8 mouse cellular contexts compared by ENCODE assay signal in the genomic region with DNA sequence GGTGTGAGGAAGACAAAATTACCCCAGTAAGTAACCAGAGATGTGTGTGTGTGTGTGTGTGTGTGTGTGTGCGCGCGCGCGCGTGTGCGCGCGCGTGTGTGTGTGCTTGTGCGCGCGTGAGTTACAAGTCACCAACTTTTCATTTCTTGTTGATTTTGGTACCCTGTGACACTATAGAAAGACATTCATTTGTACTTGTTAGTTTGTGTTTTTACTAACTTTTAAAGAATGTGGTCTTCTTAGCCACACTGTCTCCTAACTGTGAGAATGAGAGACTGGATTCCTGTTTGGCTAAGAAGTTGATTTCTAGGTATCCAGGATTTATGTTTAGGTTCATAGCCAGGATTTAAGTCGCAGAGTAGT. TPM values are rescaled to one million over a fixed set of nuclear protein-coding genes. Genes with fewer than 3 reads are reported as not detected.
A peak's percentile ranks its signal among the peaks of the same experiment; 100 is the strongest.
DNase-seq lines count a peak whose midpoint lies in the region; ATAC-seq and TF ChIP-seq lines count a peak whose summit lies in the region.

No protein-coding gene starts in this region.

- 0 out of 2 replicates have a peak, but pooled peaks cover 12% of the 10 kb centered on the region for H3K27me3 ChIP-seq in midbrain, embryonic 10.5 days (ENCODE audit: low read depth, poor library complexity, severe bottlenecking)
- H3K27me3 ChIP-seq in midbrain, embryonic 13.5 days = 0 out of 2 replicates have a peak, but pooled peaks cover 3% of the 10 kb centered on the region
- H3K27me3 ChIP-seq in limb, embryonic 12.5 days = peaks cover 11% of the 10 kb centered on the region
- no peaks in the 10 kb centered on the region for H3K27me3 ChIP-seq in stomach, embryonic 16.5 days (ENCODE audit: control insufficient read depth, insufficient read depth, low read length)

- 62% methylated on average over 14 of the region's 14 CpGs for WGBS in midbrain, embryonic 10.5 days
- 65% methylated on average over 14 of the region's 14 CpGs for WGBS in midbrain, embryonic 13.5 days
- WGBS in limb, embryonic 12.5 days = 51% methylated on average over 14 of the region's 14 CpGs
- WGBS in stomach, embryonic 16.5 days = 6% methylated on average over 14 of the region's 14 CpGs

- intact Hi-C loops in gastrocnemius, adult 2 months (cut with DNase I) = no loop called here

- no peak for ATAC-seq in midbrain, embryonic 13.5 days
- ATAC-seq in limb, embryonic 12.5 days (ENCODE audit: insufficient number of reproducible peaks, insufficient read depth, low FRiP score, low TSS enrichment, low read depth) = no peak
- no peak for ATAC-seq in stomach, embryonic 16.5 days (ENCODE audit: insufficient read depth, low FRiP score)

- no peak overlapping the region for H3K4me2 ChIP-seq in midbrain, embryonic 13.5 days (replicated peaks)
- H3K4me2 ChIP-seq in limb, embryonic 12.5 days = peak overlapping the region; percentile 54
- H3K4me2 ChIP-seq in stomach, embryonic 16.5 days (ENCODE audit: low read depth, low read length) = peak overlapping the region; percentile 52

- H3K9ac ChIP-seq in midbrain, embryonic 13.5 days (replicated peaks) = no peak overlapping the region
- H3K9ac ChIP-seq in limb, embryonic 12.5 days (replicated peaks) = no peak overlapping the region
- H3K9ac ChIP-seq in stomach, embryonic 16.5 days (ENCODE audit: low read length) = peak overlapping the region; percentile 58; the same call in 1 of the 2 replicates

- H3K4me3 ChIP-seq in gastrocnemius, adult 2 months = peak overlapping the region; percentile 69
- peak overlapping the region; percentile 26; the same call in 1 of the 2 replicates for H3K4me3 ChIP-seq in midbrain, embryonic 10.5 days
- H3K4me3 ChIP-seq in midbrain, embryonic 13.5 days (replicated peaks) = no peak overlapping the region
- peak overlapping the region; percentile 26 for H3K4me3 ChIP-seq in limb, embryonic 12.5 days (replicated peaks)
- peak overlapping the region; percentile 30 for H3K4me3 ChIP-seq in stomach, embryonic 16.5 days (replicated peaks; ENCODE audit: low read length)

- no peaks in the 10 kb centered on the region for H3K36me3 ChIP-seq in midbrain, embryonic 10.5 days
- H3K36me3 ChIP-seq in midbrain, embryonic 13.5 days = no peaks in the 10 kb centered on the region
- H3K36me3 ChIP-seq in limb, embryonic 12.5 days = no peaks in the 10 kb centered on the region
- H3K36me3 ChIP-seq in stomach, embryonic 16.5 days (ENCODE audit: control insufficient read depth, insufficient read depth, low read length) = no peaks in the 10 kb centered on the region

- no peak for DNase-seq in gastrocnemius, adult 2 months
- DNase-seq in gastrocnemius, adult 18-20 months (ENCODE audit: low spot score) = no peak
- DNase-seq in midbrain, embryonic 10.5 days (ENCODE audit: low spot score) = no peak
- no peak for DNase-seq in ovary, postnatal 10 days (ENCODE audit: low spot score)
- DNase-seq in Muller cell, postnatal 12 days (ENCODE audit: inconsistent ontology term) = no peak

- H3K4me1 ChIP-seq in midbrain, embryonic 10.5 days = peaks cover 12% of the 10 kb centered on the region
- peaks cover 7% of the 10 kb centered on the region for H3K4me1 ChIP-seq in midbrain, embryonic 13.5 days (replicated peaks)
- peaks cover 12% of the 10 kb centered on the region; the same call in 1 of the 2 replicates for H3K4me1 ChIP-seq in limb, embryonic 12.5 days (replicated peaks)
- H3K4me1 ChIP-seq in stomach, embryonic 16.5 days (ENCODE audit: control insufficient read depth, insufficient read depth, low read length) = peaks cover 13% of the 10 kb centered on the region

- H3K27ac ChIP-seq in gastrocnemius, adult 2 months = peak overlapping the region; percentile 96
- H3K27ac ChIP-seq in midbrain, embryonic 10.5 days (replicated peaks) = no peak overlapping the region
- H3K27ac ChIP-seq in midbrain, embryonic 13.5 days = no peak overlapping the region
- no peak overlapping the region for H3K27ac ChIP-seq in limb, embryonic 12.5 days
- no peak overlapping the region for H3K27ac ChIP-seq in stomach, embryonic 16.5 days (ENCODE audit: low read length)

- TF ChIP-seq CTCF in gastrocnemius, adult 2 months (IDR thresholded peaks at IDR 0.05) = no peak

- H3K9me3 ChIP-seq in midbrain, embryonic 10.5 days (replicated peaks) = no peaks in the 10 kb centered on the region
- no peaks in the 10 kb centered on the region for H3K9me3 ChIP-seq in midbrain, embryonic 13.5 days
- H3K9me3 ChIP-seq in limb, embryonic 12.5 days = no peaks in the 10 kb centered on the region
- no peaks in the 10 kb centered on the region for H3K9me3 ChIP-seq in stomach, embryonic 16.5 days (replicated peaks; ENCODE audit: control insufficient read depth, low read length)

RNA-seq across cellular contexts. Expression of gene Rasgrp3, which starts 29.9 kb away (rescaled TPM):
- 10 to 100 TPM; 31.2 to 52.3 TPM for total RNA-seq in gastrocnemius, adult 2 months (2021)
- 10 to 100 TPM; 29.8 to 32.8 TPM for total RNA-seq in gastrocnemius, adult 18-20 months (2021)
- 6.3 and 7.5 TPM in 2 replicates for polyA plus RNA-seq in midbrain, embryonic 10.5 days (2016; fragmentation: Nextera tagmentation; extraction: Ambion mirVana)
- polyA plus RNA-seq in midbrain, embryonic 13.5 days (2015; fragmentation: Nextera tagmentation; extraction: Ambion mirVana) = 5.5 TPM in 2 replicates
- 6.4 and 7.4 TPM in 2 replicates for polyA plus RNA-seq in limb, embryonic 12.5 days (2016; fragmentation: Nextera tagmentation; extraction: Ambion mirVana)
- 14.2 and 15.3 TPM in 2 replicates for polyA plus RNA-seq in stomach, embryonic 16.5 days (2015; fragmentation: Nextera tagmentation; extraction: Ambion mirVana)
